In the genomic region with DNA sequence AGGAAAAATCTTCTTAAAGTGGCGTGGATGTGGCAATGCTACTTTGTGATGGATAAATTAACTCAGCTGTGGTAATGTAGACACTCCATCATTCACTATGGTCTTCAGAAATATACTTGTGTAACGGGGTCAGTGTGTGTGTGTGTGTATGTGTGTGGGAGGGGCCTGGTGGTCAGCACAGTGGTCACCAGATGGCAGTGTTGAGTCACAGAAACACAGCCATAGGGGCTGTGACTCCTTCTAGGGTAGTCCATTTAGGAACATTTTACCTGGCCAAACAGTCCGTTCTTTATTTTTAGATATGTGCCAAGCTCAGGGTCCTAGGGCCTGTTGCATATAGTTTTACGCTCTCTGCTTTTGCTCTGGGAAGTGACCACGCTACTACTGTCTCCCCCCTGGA, we compare ENCODE assay signal across 10 mouse cellular contexts.
DNase-seq lines count a peak whose midpoint lies in the region; ATAC-seq and TF ChIP-seq lines count a peak whose summit lies in the region.
"Had no signal": no experiment of that assay in that cellular context is flagged by ENCODE, and none has a peak within 500 bp of the region (broad histone marks: within the 10 kb centered on the region; RNA-seq: fewer than 3 reads in every experiment).

No protein-coding gene starts in this region.

- H3K36me3 ChIP-seq in kidney, postnatal 0 days (ENCODE audit: insufficient read depth, low read length), result no peaks in the 10 kb centered on the region
- no peaks in the 10 kb centered on the region for H3K36me3 ChIP-seq in ES-E14 (ENCODE audit: control insufficient read depth, insufficient read depth, low read length, poor library complexity, severe bottlenecking)
- H3K36me3 ChIP-seq in embryonic facial prominence, embryonic 14.5 days (ENCODE audit: control insufficient read depth, insufficient read depth, low read length), result no peaks in the 10 kb centered on the region
- H3K36me3 ChIP-seq in limb, embryonic 10.5 days, result no peaks in the 10 kb centered on the region
- H3K36me3 ChIP-seq: limb, embryonic 12.5 days had no signal

- in situ Hi-C loops in ES-E14 (cut with MboI; ENCODE audit: low sequenced_read_pairs in 2 of 2, unreplicated experiment in 2 of 2), result no loop called here

- no peak overlapping the region for H3K4me3 ChIP-seq in kidney, postnatal 0 days (replicated peaks; ENCODE audit: low read depth, low read length)
- no peak overlapping the region for H3K4me3 ChIP-seq in ES-E14 (ENCODE audit: insufficient read depth in 1 of 2, low read depth in 1 of 2, low read length in 2 of 2, poor library complexity in 1 of 2, severe bottlenecking in 1 of 2)
- H3K4me3 ChIP-seq in embryonic facial prominence, embryonic 14.5 days (ENCODE audit: low read depth, low read length), result no peak overlapping the region
- H3K4me3 ChIP-seq in limb, embryonic 10.5 days, result no peak overlapping the region
- H3K4me3 ChIP-seq: erythroblast, embryonic 14.5 days; limb, embryonic 12.5 days had no signal

- no peaks in the 10 kb centered on the region for H3K4me1 ChIP-seq in kidney, postnatal 0 days (replicated peaks; ENCODE audit: insufficient read depth, low read length)
- peaks cover 0 to 8% of the 10 kb centered on the region in 2 experiments; a peak in 2 of 4 replicates for H3K4me1 ChIP-seq in ES-E14 (ENCODE audit: control insufficient read depth in 2 of 2, insufficient read depth in 2 of 2, low read length in 2 of 2, poor library complexity in 1 of 2)
- no peaks in the 10 kb centered on the region for H3K4me1 ChIP-seq in embryonic facial prominence, embryonic 14.5 days (ENCODE audit: control insufficient read depth, insufficient read depth, low read length)
- H3K4me1 ChIP-seq in limb, embryonic 10.5 days, result no peaks in the 10 kb centered on the region
- H3K4me1 ChIP-seq: limb, embryonic 12.5 days had no signal

- no peak overlapping the region for H3K9ac ChIP-seq in kidney, postnatal 0 days (ENCODE audit: low read depth, low read length)
- no peak overlapping the region for H3K9ac ChIP-seq in ES-E14 (ENCODE audit: insufficient read depth, low read depth, low read length, poor library complexity, severe bottlenecking)
- H3K9ac ChIP-seq in embryonic facial prominence, embryonic 14.5 days (ENCODE audit: low read depth, low read length), result no peak overlapping the region
- H3K9ac ChIP-seq: limb, embryonic 12.5 days had no signal

- peak; percentile 67 for TF ChIP-seq CTCF in kidney, postnatal 0 days (IDR thresholded peaks at IDR 0.05; ENCODE audit: low read depth)

- no peaks in the 10 kb centered on the region for H3K27me3 ChIP-seq in kidney, postnatal 0 days (ENCODE audit: insufficient read depth, low read length)
- H3K27me3 ChIP-seq in embryonic facial prominence, embryonic 14.5 days (replicated peaks; ENCODE audit: control insufficient read depth, insufficient read depth, low read length), result no peaks in the 10 kb centered on the region
- no peaks in the 10 kb centered on the region for H3K27me3 ChIP-seq in limb, embryonic 10.5 days (ENCODE audit: low read depth, poor library complexity, severe bottlenecking)

- WGBS in kidney, postnatal 0 days, result 66% methylated on average over 5 of the region's 5 CpGs
- WGBS in embryonic facial prominence, embryonic 14.5 days, result 71% methylated on average over 5 of the region's 5 CpGs
- 66% methylated on average over 5 of the region's 5 CpGs for WGBS in limb, embryonic 10.5 days

- peak; percentile 18 for DNase-seq in kidney, postnatal 0 days (ENCODE audit: low spot score)
- DNase-seq in kidney, postnatal 25 days, result no peak
- peak; percentile 55 for DNase-seq in A20 (ENCODE audit: low read depth, low spot score)
- DNase-seq in ES-E14 (ENCODE audit: low read depth, low spot score), result peak; percentile 38
- DNase-seq in embryonic facial prominence, embryonic 14.5 days (ENCODE audit: low spot score), result peak; percentile 24
- peak; percentile 61 for DNase-seq in limb, embryonic 10.5 days (ENCODE audit: low spot score)
- DNase-seq in urinary bladder, postnatal 10 days (ENCODE audit: low spot score), result no peak
- no peak for DNase-seq in ovary, postnatal 10 days (ENCODE audit: low spot score)

- H3K9me3 ChIP-seq in kidney, postnatal 0 days (replicated peaks; ENCODE audit: low read length), result no peaks in the 10 kb centered on the region
- no peaks in the 10 kb centered on the region for H3K9me3 ChIP-seq in ES-E14 (ENCODE audit: control insufficient read depth, insufficient read depth, low read depth, low read length)
- H3K9me3 ChIP-seq in embryonic facial prominence, embryonic 14.5 days (ENCODE audit: control insufficient read depth, low read length), result no peaks in the 10 kb centered on the region
- no peaks in the 10 kb centered on the region for H3K9me3 ChIP-seq in limb, embryonic 10.5 days (replicated peaks)
- H3K9me3 ChIP-seq: limb, embryonic 12.5 days had no signal

- H3K4me2 ChIP-seq in kidney, postnatal 0 days (ENCODE audit: low read length), result no peak overlapping the region
- no peak overlapping the region for H3K4me2 ChIP-seq in embryonic facial prominence, embryonic 14.5 days (ENCODE audit: low read depth, low read length)
- H3K4me2 ChIP-seq: limb, embryonic 12.5 days had no signal

- H3K27ac ChIP-seq in kidney, postnatal 0 days, result no peak overlapping the region
- H3K27ac ChIP-seq in ES-E14 (ENCODE audit: insufficient read depth, low read depth, low read length, poor library complexity, severe bottlenecking), result no peak overlapping the region
- no peak overlapping the region for H3K27ac ChIP-seq in embryonic facial prominence, embryonic 14.5 days (replicated peaks; ENCODE audit: low read depth, low read length)
- H3K27ac ChIP-seq in limb, embryonic 10.5 days, result no peak overlapping the region
- H3K27ac ChIP-seq: limb, embryonic 12.5 days had no signal

- no peak for ATAC-seq in kidney, postnatal 0 days (replicated peaks; ENCODE audit: low FRiP score, low read depth)
- ATAC-seq in embryonic facial prominence, embryonic 14.5 days (ENCODE audit: low read depth), result no peak

TF ChIP-seq in ES-E14, 5 proteins besides CTCF, POLR2A, EP300 and RAD21:
- TF ChIP-seq ZC3H11A (IDR thresholded peaks at IDR 0.05; ENCODE audit: borderline replicate concordance, low read depth, low read length) (0 out of 2 replicates have a peak, but pooled peaks have one; percentile 18), HCFC1 (IDR thresholded peaks at IDR 0.05; ENCODE audit: borderline replicate concordance, insufficient read depth, low read length) (no peak)

Comparison
In these comparisons a context has a peak if more than half of its experiments do, and no peak if none do; other contexts are left out.
1. DNase-seq: peak in kidney, postnatal 0 days (single experiment), A20 (single experiment), ES-E14 (single experiment), embryonic facial prominence, embryonic 14.5 days (single experiment) and limb, embryonic 10.5 days (single experiment); none in kidney, postnatal 25 days (0 of 2), urinary bladder, postnatal 10 days (single experiment) and ovary, postnatal 10 days (single experiment).